Mouse (Mus musculus): ENCODE measurements at regions not wholly inside any gene's neighbourhood (a gene's known extent, or its start where the extent isn't known, plus 50 kb on each side); places are given as distances from the start of the nearest gene placed in this dataset.
A peak's percentile ranks its signal among the peaks of the same experiment; 100 is the strongest.

DNA sequence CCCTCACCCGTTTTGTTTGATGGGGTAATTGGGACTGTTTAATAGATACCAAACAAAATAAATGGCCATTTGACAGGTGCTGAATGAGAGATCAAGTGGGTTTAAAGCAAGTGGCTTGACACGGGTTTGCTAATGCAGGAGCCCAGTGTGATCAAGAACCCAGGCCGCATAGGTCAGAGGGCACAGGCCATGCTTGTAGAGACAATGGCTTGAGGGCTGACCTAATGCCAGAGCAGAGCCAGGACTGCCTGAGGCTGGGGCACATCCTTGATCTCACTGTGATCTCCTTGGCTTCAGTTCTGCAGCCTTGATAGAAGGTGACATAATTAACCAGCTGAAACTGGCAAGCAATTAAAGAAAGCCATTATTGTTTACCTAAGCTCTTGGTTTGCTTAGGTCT is 420.0 kb downstream of the Fut8 start:
- Histone ChIP-seq H3K36me3 (ENCODE audit: control insufficient read depth, insufficient read depth, low read length, poor library complexity, severe bottlenecking) (no peaks in the 10 kb centered on the region), H3K4me3 (ENCODE audit: insufficient read depth in 1 of 2, low read depth in 1 of 2, low read length in 2 of 2, poor library complexity in 1 of 2, severe bottlenecking in 1 of 2) (no peak overlapping the region), H3K9me3 (ENCODE audit: control insufficient read depth, insufficient read depth, low read depth, low read length) (no peaks in the 10 kb centered on the region), H3K4me1 (ENCODE audit: control insufficient read depth in 2 of 2, insufficient read depth in 2 of 2, low read length in 2 of 2, poor library complexity in 1 of 2) (no peaks in the 10 kb centered on the region), H3K9ac (ENCODE audit: insufficient read depth, low read depth, low read length, poor library complexity, severe bottlenecking) (no peak overlapping the region), H3K27ac (ENCODE audit: insufficient read depth, low read depth, low read length, poor library complexity, severe bottlenecking) (no peak overlapping the region)
- TF ChIP-seq HCFC1 (IDR thresholded peaks at IDR 0.05; ENCODE audit: borderline replicate concordance, insufficient read depth, low read length): no peak
- no peak for TF ChIP-seq ZNF384 (IDR thresholded peaks at IDR 0.05; ENCODE audit: low read depth, low read length)
- DNase-seq (ENCODE audit: low read depth, low spot score): no peak
- in situ Hi-C loops (cut with MboI; ENCODE audit: low sequenced_read_pairs in 2 of 2, unreplicated experiment in 2 of 2): no loop called here

DNA sequence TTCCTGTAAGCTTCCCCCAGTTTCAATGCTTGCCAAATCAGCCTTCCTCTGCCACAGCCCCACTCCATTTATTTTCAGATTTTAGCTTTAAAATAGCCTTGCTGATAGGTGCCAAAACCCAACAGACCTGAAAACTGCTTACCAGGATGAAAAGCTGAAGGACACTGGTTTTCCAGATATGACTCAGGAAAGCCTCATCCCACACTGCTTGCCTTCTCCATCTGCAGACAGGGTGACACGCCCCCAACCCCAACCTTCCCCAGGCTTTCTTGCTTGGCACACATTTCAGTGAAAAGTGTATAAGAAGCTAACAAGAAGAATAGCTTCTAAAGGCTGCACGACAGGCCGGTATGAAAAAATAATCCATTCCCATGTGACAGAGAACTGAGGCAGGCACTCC is 425.3 kb downstream of the Fut8 start:
- no peaks in the 10 kb centered on the region for H3K4me1 ChIP-seq (ENCODE audit: control insufficient read depth in 2 of 2, insufficient read depth in 2 of 2, low read length in 2 of 2, poor library complexity in 1 of 2)
- H3K9ac ChIP-seq (ENCODE audit: insufficient read depth, low read depth, low read length, poor library complexity, severe bottlenecking): no peak overlapping the region
- TF ChIP-seq HCFC1 (IDR thresholded peaks at IDR 0.05; ENCODE audit: borderline replicate concordance, insufficient read depth, low read length): no peak
- TF ChIP-seq CHD2 (IDR thresholded peaks at IDR 0.05; ENCODE audit: low read depth, low read length): no peak
- no peak for TF ChIP-seq ZNF384 (IDR thresholded peaks at IDR 0.05; ENCODE audit: low read depth, low read length)
- TF ChIP-seq MAFK (IDR thresholded peaks at IDR 0.05; ENCODE audit: insufficient read depth, low read depth, low read length): no peak
- no peak for TF ChIP-seq ZC3H11A (IDR thresholded peaks at IDR 0.05; ENCODE audit: borderline replicate concordance, low read depth, low read length)
- no peak overlapping the region for H3K4me3 ChIP-seq (ENCODE audit: insufficient read depth in 1 of 2, low read depth in 1 of 2, low read length in 2 of 2, poor library complexity in 1 of 2, severe bottlenecking in 1 of 2)
- no peak overlapping the region for H3K27ac ChIP-seq (ENCODE audit: insufficient read depth, low read depth, low read length, poor library complexity, severe bottlenecking)
- no peak for DNase-seq (ENCODE audit: low read depth, low spot score)
- no peaks in the 10 kb centered on the region for H3K36me3 ChIP-seq (ENCODE audit: control insufficient read depth, insufficient read depth, low read length, poor library complexity, severe bottlenecking)
- in situ Hi-C loops (cut with MboI; ENCODE audit: low sequenced_read_pairs in 2 of 2, unreplicated experiment in 2 of 2): no loop called here
- no peaks in the 10 kb centered on the region for H3K9me3 ChIP-seq (ENCODE audit: control insufficient read depth, insufficient read depth, low read depth, low read length)

DNA sequence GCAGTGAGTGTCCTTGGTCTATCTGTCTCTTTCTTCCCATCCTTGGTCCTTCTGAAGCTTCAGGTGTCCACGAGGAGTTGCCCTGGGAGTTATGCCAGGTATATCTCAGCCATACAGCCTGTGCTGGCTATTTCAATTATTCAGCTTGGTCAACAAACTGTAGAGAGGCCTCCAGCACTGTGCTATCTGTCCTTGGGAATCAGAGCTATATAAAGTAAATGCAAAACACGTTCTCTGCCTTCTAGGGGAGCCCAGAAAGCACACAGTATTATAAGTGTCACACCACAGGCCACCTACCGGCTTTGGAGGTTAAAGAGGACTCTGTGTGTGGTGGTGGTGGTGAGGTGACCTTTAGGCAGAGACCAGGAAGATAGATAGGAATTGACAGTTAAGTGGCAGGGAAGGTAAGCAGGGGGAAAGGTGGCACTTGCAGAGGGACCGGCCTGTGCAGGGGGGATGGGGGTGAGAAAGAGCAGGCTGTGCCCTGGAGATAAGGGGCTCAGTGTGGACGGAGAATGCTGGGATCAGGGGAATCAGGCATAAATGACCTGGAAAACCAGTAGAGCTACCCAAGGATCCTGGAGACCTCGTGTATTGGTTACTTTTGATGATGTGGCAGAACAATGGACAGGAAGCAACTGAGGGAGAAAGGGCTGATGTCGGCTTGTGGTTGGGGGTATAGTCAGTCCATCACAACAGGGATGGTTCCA is 425.9 kb downstream of the Fut8 start:
- DNase-seq (ENCODE audit: low read depth, low spot score): no peak
- no peak overlapping the region for H3K27ac ChIP-seq (ENCODE audit: insufficient read depth, low read depth, low read length, poor library complexity, severe bottlenecking)
- no peak overlapping the region for H3K4me3 ChIP-seq (ENCODE audit: insufficient read depth in 1 of 2, low read depth in 1 of 2, low read length in 2 of 2, poor library complexity in 1 of 2, severe bottlenecking in 1 of 2)
- in situ Hi-C loops (cut with MboI; ENCODE audit: low sequenced_read_pairs in 2 of 2, unreplicated experiment in 2 of 2): no loop called here
- TF ChIP-seq ZC3H11A (IDR thresholded peaks at IDR 0.05; ENCODE audit: borderline replicate concordance, low read depth, low read length) (no peak), HCFC1 (IDR thresholded peaks at IDR 0.05; ENCODE audit: borderline replicate concordance, insufficient read depth, low read length) (no peak), MAFK (IDR thresholded peaks at IDR 0.05; ENCODE audit: insufficient read depth, low read depth, low read length) (no peak), CHD2 (IDR thresholded peaks at IDR 0.05; ENCODE audit: low read depth, low read length) (no peak), ZNF384 (IDR thresholded peaks at IDR 0.05; ENCODE audit: low read depth, low read length) (no peak)
- H3K9me3 ChIP-seq (ENCODE audit: control insufficient read depth, insufficient read depth, low read depth, low read length): no peaks in the 10 kb centered on the region
- no peaks in the 10 kb centered on the region for H3K4me1 ChIP-seq (ENCODE audit: control insufficient read depth in 2 of 2, insufficient read depth in 2 of 2, low read length in 2 of 2, poor library complexity in 1 of 2)
- H3K9ac ChIP-seq (ENCODE audit: insufficient read depth, low read depth, low read length, poor library complexity, severe bottlenecking): no peak overlapping the region
- H3K36me3 ChIP-seq (ENCODE audit: control insufficient read depth, insufficient read depth, low read length, poor library complexity, severe bottlenecking): no peaks in the 10 kb centered on the region

DNA sequence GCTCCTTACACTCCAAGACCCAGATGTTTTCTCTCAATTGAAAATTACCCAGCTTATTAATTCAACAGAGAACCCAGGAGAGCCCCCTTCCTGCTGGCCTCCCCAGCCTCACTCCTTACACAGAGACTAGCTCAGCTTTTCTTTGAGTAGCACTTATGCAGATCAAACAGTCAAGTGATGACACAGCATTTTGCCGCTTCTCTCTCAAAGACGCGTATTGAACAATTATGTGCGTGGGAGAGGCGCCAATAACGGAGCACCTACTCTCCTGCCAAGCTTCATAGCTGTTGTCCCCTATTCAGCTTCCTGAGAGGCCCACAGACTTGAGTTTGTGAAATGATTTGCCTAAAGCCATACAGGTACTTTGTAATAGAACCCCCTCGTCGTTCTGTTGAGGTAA is 428.5 kb downstream of the Fut8 start:
- H3K36me3 ChIP-seq (ENCODE audit: control insufficient read depth, insufficient read depth, low read length, poor library complexity, severe bottlenecking): no peaks in the 10 kb centered on the region
- no peak overlapping the region for H3K9ac ChIP-seq (ENCODE audit: insufficient read depth, low read depth, low read length, poor library complexity, severe bottlenecking)
- no peaks in the 10 kb centered on the region for H3K9me3 ChIP-seq (ENCODE audit: control insufficient read depth, insufficient read depth, low read depth, low read length)
- in situ Hi-C loops (cut with MboI; ENCODE audit: low sequenced_read_pairs in 2 of 2, unreplicated experiment in 2 of 2): no loop called here
- no peak overlapping the region for H3K27ac ChIP-seq (ENCODE audit: insufficient read depth, low read depth, low read length, poor library complexity, severe bottlenecking)
- DNase-seq (ENCODE audit: low read depth, low spot score): no peak
- no peak overlapping the region for H3K4me3 ChIP-seq (ENCODE audit: insufficient read depth in 1 of 2, low read depth in 1 of 2, low read length in 2 of 2, poor library complexity in 1 of 2, severe bottlenecking in 1 of 2)
- no peaks in the 10 kb centered on the region for H3K4me1 ChIP-seq (ENCODE audit: control insufficient read depth in 2 of 2, insufficient read depth in 2 of 2, low read length in 2 of 2, poor library complexity in 1 of 2)
- TF ChIP-seq ZNF384 (IDR thresholded peaks at IDR 0.05; ENCODE audit: low read depth, low read length) (no peak), MAFK (IDR thresholded peaks at IDR 0.05; ENCODE audit: insufficient read depth, low read depth, low read length) (peak; percentile 49; the same call in 1 of the 2 replicates), CHD2 (IDR thresholded peaks at IDR 0.05; ENCODE audit: low read depth, low read length) (no peak)
